Mouse (Mus musculus): ENCODE measurements at regions not wholly inside any gene's neighbourhood (a gene's known extent, or its start where the extent isn't known, plus 50 kb on each side); places are given as distances from the start of the nearest gene placed in this dataset.

DNA sequence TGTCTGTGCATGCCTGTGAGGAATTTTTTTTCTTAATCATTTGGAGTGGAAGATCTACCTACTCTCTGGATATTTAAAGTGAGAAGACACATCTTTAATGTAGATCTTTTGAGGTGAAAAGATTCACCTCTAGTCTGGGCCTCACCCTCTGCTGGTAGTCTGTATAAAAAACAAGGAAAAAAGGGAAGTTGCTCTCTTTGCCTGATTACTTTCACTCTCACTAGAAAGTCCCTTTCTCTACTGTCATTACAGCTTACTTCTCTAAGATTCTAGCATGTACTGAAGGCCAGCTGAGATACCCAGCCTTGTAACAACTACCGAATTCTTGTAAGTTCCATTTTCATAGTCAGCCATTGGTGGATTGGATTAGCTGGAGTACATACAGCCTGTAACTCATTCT, 3791.9 kb downstream of the 9330182O14Rik start:
- no peak overlapping the region for H3K9ac ChIP-seq (ENCODE audit: control insufficient read depth, low read depth, low read length, poor library complexity, severe bottlenecking)
- no peak overlapping the region for H3K27ac ChIP-seq (ENCODE audit: control insufficient read depth, low read depth, low read length)
- DNase-seq (ENCODE audit: low read depth, low spot score) = peak; percentile 21
- H3K9me3 ChIP-seq (replicated peaks; ENCODE audit: insufficient read depth, low read length) = no peaks in the 10 kb centered on the region
- H3K4me3 ChIP-seq (ENCODE audit: control insufficient read depth in 1 of 2, insufficient read depth in 1 of 2, low read depth in 2 of 2, low read length in 2 of 2) = 0 out of 4 replicates have a peak overlapping the region, but pooled peaks of 1 of the 2 experiments have one; percentile 11
- no peaks in the 10 kb centered on the region for H3K79me2 ChIP-seq (ENCODE audit: control insufficient read depth, insufficient read depth, low read length, poor library complexity)
- H3K4me1 ChIP-seq (ENCODE audit: control insufficient read depth in 1 of 2, insufficient read depth in 2 of 2, low read length in 2 of 2) = peaks cover 0 to 2% of the 10 kb centered on the region in 2 experiments; a peak in 1 of 4 replicates
- TF ChIP-seq SMC3 (IDR thresholded peaks at IDR 0.05; ENCODE audit: low read depth, low read length) (peak; percentile 14; the same call in 1 of the 2 replicates), E2F4 (IDR thresholded peaks at IDR 0.05; ENCODE audit: borderline replicate concordance, low read depth, low read length) (no peak), CTCF (IDR thresholded peaks at IDR 0.05 in 2 of 3, conservative IDR thresholded peaks at IDR 0.05 in 1 of 3; ENCODE audit: control insufficient read depth in 1 of 3, insufficient read depth in 1 of 3, low read depth in 2 of 3, low read length in 3 of 3, poor library complexity in 1 of 3, severe bottlenecking in 1 of 3) (peak in 1 of 3 experiments; percentile 1; a peak in 1 of 6 replicates), CHD2 (IDR thresholded peaks at IDR 0.05; ENCODE audit: low read length) (no peak), GABPA (IDR thresholded peaks at IDR 0.05; ENCODE audit: low read depth, low read length) (no peak)
- no peaks in the 10 kb centered on the region for H3K27me3 ChIP-seq (ENCODE audit: control insufficient read depth in 1 of 2, insufficient read depth in 2 of 2, low read length in 2 of 2)
- no peaks in the 10 kb centered on the region for H3K36me3 ChIP-seq (ENCODE audit: control insufficient read depth in 1 of 2, insufficient read depth in 2 of 2, low read length in 2 of 2)

DNA sequence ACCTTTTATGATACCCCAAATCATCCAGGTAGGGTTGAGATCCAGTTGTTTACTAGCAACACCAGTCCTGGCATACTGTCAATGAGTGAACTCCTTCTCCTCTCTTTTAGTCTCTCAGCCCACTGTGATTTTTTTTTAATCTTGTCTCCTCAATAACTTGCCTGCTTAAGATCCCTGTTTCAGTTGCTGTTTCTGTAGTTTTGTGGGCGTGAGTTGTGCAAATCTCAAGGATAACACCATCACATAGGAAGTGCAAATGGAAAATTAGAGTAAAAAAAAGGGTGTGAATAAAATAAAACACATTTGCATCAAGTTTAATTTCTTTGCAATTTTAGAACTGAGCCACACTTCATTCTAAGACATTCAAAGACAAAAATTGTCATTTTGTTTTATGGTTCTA, 3799.4 kb downstream of the 9330182O14Rik start:
- Histone ChIP-seq H3K4me1 (ENCODE audit: control insufficient read depth in 1 of 2, insufficient read depth in 2 of 2, low read length in 2 of 2) (no peaks in the 10 kb centered on the region), H3K9me3 (replicated peaks; ENCODE audit: insufficient read depth, low read length) (no peaks in the 10 kb centered on the region), H3K9ac (ENCODE audit: control insufficient read depth, low read depth, low read length, poor library complexity, severe bottlenecking) (no peak overlapping the region), H3K79me2 (ENCODE audit: control insufficient read depth, insufficient read depth, low read length, poor library complexity) (no peaks in the 10 kb centered on the region), H3K36me3 (ENCODE audit: control insufficient read depth in 1 of 2, insufficient read depth in 2 of 2, low read length in 2 of 2) (no peaks in the 10 kb centered on the region), H3K4me3 (ENCODE audit: control insufficient read depth in 1 of 2, insufficient read depth in 1 of 2, low read depth in 2 of 2, low read length in 2 of 2) (no peak overlapping the region), H3K27ac (ENCODE audit: control insufficient read depth, low read depth, low read length) (no peak overlapping the region), H3K27me3 (ENCODE audit: control insufficient read depth in 1 of 2, insufficient read depth in 2 of 2, low read length in 2 of 2) (no peaks in the 10 kb centered on the region)
- DNase-seq (ENCODE audit: low read depth, low spot score) = no peak
- TF ChIP-seq TAL1 (IDR thresholded peaks at IDR 0.05; ENCODE audit: low read length) (no peak), ELF1 (IDR thresholded peaks at IDR 0.05; ENCODE audit: low read depth, low read length) (no peak), USF1 (IDR thresholded peaks at IDR 0.05; ENCODE audit: low read depth, low read length) (no peak), MAZ (IDR thresholded peaks at IDR 0.05; ENCODE audit: low read depth, low read length) (no peak), ZNF384 (IDR thresholded peaks at IDR 0.05; ENCODE audit: low read depth, low read length) (no peak), EP300 (IDR thresholded peaks at IDR 0.05; ENCODE audit: low read depth in 1 of 2, low read length in 2 of 2) (no peak), MYB (IDR thresholded peaks at IDR 0.05; ENCODE audit: low read depth, low read length) (no peak), MAFK (IDR thresholded peaks at IDR 0.05; ENCODE audit: borderline replicate concordance, low read depth, low read length) (no peak), ZKSCAN1 (IDR thresholded peaks at IDR 0.05; ENCODE audit: low read depth, low read length) (no peak), SIN3A (IDR thresholded peaks at IDR 0.05; ENCODE audit: low read length) (no peak), CHD1 (IDR thresholded peaks at IDR 0.05; ENCODE audit: low read depth, low read length) (no peak), NELFE (IDR thresholded peaks at IDR 0.05; ENCODE audit: low read depth, low read length) (no peak), TCF12 (IDR thresholded peaks at IDR 0.05; ENCODE audit: low read depth, low read length) (no peak), BHLHE40 (IDR thresholded peaks at IDR 0.05; ENCODE audit: borderline replicate concordance, low read depth, low read length) (no peak), SMC3 (IDR thresholded peaks at IDR 0.05; ENCODE audit: low read depth, low read length) (no peak), RAD21 (IDR thresholded peaks at IDR 0.05; ENCODE audit: low read depth, low read length) (no peak), E2F4 (IDR thresholded peaks at IDR 0.05; ENCODE audit: borderline replicate concordance, low read depth, low read length) (no peak), ZC3H11A (IDR thresholded peaks at IDR 0.05; ENCODE audit: low read depth, low read length) (no peak), RCOR1 (IDR thresholded peaks at IDR 0.05; ENCODE audit: low read depth, low read length) (no peak)

Data from MEL (cell line).